Mouse (Mus musculus) layer of hippocampus, postnatal 10 days (tissue): ENCODE results near the gene Trit1. TPM values are rescaled to one million over a fixed set of nuclear protein-coding genes. Genes with fewer than 3 reads are reported as not detected.
"Not testable (repeated sequence)": the region's sequence is repeated elsewhere in the genome, so short reads cannot be mapped to it uniquely, and the experiment has no call there.

Experiments used
- DNase-seq, 2 experiments: peaks; one replicate each; pipeline ENCODE4 v3.0.0; 2021; ENCODE audit warnings: low spot score in 2 of 2
- total RNA-seq, 2 experiments: library from RNA; stranded (reverse); gene quantifications; 2 replicates each; pipeline ENCODE4 v1.2.3; 2021

Gene Trit1
- total RNA-seq, 2 experiments from 2014 or later, result 24.5 to 29.2 TPM

DNA sequence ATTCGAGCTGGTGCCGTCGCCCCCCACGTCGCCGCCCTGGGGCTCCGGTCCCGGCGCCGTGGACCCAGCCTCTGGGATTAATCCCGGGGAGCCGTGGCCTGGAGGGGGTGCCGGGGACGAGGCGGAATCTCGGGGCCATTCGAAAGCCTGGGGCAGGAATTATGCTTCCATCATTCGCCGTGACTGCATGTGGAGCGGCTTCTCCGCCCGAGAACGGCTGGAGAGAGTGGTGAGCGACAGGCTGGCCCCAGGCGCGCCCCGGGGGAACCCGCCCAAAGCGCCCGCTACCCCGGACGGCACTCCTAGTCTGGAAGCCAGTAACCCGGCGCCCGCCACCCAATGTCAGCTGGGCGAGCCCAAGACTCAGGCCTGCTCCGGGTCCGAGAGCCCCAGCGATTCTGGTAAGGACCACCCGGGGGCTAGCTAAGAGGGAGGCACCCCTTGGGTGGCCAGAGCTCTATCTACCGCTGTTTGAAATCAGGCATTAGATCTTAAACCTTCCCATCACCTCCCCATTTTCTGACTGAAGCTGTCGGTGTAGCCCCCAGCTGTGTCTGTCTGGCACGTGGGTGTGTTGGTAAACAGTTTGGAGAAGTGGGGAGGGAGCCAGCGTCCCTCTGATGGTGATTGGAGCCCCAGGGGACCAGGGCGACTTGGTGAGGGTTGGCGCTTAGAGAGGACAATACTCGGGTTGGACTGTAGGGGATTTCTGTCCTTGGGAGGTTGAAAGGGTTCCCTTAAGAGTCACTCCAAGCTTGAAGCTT lies 19.6 kb upstream of the Trit1 start:
- DNase-seq, result peak; percentile 62 to 64

DNA sequence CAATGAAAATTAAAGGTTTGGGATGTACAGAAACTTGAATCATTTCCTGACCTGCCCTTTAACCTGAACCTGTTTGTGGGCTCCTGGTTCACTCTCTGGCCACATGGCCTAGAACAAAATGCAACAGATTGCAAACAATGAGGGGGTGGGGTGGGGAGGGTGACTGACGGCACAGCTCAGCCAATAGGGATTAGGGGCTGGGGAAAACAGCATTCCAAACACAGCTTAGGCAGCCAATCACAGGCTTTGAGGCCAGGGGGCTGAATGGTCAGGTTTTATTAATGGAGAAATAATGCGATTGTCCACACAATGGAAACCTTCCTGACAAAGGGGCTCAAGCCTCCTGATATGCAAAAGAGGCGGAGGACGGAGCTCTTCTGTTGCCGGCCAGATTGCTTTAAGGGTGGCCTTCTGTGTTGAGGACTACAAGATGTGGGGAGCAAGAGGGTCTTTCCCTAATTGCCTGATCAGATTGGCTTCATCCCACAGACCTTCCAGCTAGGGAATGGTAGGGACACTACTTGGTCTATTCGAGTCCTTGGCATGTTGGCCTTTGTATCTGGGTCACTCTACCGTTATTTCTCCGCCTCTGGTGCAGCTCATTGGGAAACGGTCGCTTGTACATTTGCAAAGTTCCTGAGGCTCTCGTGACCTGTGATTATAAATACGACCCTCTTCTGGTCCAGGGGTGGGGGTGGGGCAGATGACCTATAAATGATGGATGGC lies 17.7 kb upstream of the Trit1 start:
- peak; percentile 52 to 67 for DNase-seq

DNA sequence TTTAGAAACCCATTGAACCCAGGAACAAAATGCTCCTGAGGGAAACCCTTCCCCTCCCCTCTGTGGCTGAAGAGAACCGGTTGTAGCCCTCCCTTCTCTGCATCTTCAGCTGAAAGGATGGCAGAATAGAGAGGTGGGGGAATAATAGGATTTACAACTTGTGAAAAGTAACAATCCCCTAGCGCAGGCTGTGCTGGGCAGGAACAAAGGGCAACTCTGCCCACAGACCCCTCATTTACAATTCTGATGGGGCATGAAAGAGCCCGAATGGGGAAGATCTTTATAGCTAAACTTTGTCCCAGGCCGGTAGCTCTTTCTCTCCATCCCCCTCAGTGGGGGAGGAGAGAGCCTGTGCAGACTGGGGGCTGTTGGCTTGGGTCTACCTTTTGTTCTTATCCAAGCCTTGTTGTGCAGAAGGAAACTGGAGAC lies 17.1 kb upstream of the Trit1 start:
- no peak for DNase-seq

DNA sequence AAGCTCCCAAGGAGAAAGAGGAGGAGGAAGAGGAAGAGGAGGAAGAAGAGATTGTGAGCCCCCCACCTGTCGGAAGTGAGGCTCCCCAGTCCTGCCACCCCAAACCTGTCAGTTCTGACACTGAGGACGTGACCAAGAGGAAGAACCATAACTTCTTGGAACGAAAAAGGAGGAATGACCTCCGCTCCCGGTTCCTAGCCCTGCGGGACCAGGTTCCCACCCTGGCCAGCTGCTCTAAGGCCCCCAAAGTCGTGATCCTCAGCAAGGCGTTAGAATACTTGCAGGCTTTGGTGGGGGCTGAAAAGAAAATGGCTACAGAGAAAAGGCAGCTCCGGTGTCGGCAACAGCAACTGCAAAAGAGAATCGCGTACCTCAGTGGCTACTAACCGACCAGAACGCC lies 16.3 kb upstream of the Trit1 start:
- peak in 1 of 2 experiments; percentile 13 for DNase-seq

DNA sequence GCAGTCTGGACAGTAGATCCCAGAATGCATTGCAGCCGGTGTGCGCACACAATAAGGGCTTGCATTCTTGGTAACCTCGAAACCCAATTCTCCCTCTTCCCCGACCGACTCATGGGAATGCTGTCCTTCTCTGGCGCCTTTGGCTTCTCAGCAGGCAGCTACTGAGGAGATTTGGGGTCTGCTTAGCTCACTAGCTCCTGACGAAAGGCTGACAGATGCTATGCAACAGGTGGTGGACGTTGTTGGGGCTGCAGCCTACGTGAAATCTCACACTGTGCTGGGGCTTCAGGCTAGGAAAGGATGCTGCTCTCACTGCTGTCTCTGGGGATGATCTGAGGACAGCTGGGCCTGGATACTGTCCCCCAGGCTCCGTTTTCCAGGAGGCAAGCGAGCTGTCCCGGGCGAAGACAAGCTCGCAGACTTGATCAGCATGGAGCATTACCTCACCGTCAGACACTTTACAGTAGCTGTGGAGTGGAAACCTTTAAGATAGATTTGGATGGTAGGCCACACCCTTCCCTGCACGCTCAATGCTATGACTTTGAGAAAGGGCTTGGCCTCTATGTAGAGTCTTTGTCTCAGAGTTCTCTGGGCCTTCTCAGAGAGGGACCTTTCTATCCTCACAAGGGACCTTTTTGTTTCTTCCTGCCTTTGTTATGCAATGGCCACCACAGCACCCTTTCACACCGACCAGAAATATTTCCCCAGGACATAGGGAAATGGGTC lies 15.6 kb upstream of the Trit1 start:
- no peak for DNase-seq

DNA sequence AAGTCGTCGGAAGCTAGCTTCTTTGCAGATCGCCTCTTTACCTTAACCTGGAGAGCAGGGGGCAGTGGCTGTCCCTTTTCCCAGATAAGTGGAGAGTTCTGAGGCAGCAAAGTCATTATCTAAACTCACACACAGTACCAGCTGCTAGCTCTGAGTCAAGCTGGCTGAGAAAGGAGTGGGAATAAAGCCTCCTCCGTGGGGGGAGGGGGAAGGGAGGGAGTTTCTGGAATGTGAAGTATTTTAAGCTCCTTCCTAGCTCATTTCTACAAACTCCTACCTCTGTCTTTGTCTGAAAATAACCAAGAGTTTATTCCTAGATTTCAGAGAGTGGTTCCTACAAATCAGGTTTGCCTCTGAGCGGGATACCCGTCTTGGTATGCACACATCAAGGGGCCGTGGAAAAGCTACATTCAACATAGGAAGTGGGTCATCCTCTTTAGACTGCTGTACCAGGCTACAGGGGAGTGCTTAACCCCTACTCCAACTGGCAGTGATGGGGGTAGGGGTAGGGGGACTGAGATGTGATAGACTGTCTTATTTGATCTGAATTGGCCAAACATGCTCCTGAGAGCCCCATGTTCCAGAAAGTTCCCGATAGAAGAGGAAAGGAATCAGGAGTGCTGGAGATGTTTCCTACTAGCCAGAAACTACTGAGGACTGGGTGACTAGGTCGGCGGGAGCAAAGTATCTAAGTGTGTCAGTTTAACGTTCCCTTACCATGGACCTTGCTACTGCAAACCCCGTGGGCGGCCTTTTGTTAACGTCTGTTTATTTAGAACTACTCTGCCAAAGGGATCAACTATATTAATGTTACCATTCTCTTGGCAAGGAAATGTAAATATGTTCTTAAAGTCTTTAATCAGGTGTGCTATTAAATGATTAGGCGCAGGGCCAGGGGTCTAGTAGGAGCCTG lies 11.1 kb upstream of the Trit1 start:
- DNase-seq, result peak in 1 of 2 experiments; percentile 46

DNA sequence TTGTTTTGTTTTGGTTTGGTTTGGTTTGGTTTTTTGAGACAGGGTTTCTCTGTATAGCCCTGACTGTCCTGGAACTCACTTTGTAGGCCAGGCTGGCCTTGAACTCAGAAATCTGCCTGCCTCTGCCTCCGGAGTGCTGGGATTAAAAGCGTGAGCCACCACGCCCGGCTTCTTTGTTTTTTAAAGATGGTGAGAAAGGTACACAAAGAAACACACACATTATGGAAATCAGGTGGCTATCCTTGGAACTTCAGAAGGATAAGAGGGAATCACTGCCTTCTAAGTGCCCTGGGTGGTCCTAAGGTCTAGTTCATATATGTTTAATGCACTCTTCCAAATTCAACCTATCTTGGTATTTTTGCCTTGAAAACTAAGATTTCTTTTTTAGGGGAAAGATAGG lies 3.9 kb upstream of the Trit1 start:
- not testable (repeated sequence) for DNase-seq

DNA sequence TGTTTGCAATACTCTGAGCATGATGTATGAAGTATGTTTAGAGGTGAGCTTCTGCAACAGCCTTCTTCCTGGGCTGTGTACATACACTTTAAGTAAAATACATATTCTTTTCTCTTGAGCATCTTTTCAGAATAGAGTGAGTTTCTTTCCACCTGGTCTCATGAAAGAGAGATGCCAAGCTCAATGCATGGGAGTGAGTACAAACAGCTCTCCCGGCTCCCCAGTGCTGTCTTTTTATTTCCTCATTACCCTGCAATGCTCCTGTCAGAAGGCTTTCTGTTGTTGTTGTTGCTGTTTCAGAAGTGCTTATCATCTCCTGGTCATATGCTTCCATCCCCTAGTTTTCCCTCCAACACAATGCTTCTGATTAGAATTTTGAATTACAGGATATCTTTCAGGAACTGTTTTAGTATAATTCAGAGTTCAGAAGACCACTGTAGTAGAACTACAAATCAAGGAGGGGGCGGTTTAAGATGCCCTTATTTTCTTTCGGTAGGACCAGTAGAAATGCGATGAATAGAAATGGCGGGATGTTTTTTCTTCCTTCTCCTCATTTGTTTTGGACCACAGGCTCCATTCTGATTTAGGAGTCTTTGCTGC lies 3.0 kb upstream of the Trit1 start:
- no peak for DNase-seq

DNA sequence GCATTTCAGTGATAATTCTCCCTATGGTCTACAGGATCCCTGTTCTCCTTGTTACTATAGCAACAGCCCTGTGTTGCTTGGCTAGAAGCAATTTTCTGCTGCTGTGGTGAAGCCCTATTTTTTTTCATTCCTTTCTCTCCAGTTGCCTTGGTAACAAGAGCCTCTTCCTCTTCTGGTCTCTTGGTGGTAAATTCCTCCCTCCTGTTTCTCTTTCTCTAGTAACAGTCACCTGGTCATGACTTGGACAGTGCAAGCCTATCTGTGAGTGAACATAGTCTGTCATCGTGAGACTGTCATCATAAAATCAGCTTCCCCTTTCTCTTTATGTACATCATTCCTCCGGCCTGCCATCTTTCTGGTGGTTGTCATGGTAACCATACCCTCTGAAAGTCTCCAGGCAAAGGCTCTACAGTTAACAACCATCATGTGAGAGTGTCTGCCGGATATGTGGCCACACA lies 2.4 kb upstream of the Trit1 start:
- DNase-seq, result no peak

DNA sequence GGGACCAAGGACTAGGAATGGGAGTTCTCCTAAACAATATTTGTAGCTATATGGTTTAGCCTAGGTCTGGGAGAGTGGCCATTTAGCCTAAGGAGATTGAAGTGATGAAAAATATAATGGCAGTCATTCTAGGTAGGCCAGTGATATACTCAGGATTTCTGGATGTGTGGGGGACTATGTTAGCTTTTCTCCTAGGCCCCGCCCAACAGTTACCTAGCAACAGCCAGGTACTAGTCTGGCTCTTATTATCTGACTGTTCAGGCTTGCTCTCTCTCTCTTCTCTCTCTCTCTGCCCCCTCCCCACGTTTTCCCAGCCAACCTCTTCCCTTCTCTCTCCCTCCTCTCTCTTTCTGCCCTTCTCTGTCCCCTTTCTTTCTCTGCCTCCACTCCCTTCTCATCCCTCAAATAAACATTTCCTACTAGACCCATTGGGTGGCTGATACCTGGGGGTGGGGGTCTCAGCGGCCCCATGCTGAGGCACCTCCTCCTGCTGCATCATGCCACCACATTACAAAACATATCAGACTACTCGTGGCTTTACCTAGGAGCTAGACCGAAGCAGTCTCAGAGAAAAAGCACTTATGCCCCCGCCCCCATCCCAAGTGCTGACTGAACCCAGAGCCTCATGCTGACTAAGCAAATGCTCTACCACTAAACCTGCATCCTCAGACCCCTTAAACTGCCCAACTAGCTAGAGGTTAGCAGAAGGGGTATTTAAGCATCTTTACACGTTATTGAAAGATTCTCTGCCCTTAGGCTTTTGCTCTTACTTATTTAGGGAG lies 1.7 kb upstream of the Trit1 start:
- DNase-seq, result no peak

DNA sequence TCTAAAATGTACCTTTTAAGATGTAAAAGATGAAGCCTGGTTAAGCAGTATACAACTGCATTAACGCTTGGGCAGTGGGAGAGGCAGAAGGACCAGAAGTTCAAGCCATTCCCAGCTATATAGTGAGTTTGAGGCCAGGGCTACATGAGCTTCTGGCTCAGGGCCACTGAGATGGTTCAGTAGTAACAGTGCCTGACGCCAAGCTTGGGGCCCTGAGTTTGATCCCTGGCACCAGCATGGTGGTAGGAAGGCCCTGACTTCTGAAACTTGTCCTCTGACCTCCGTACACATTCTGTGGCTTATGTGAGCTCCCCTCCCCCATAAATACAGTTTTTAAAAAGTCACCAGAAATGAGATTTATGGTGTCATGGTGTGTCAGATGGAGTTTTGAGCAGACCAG lies 5.2 kb downstream of the Trit1 start:
- no peak for DNase-seq

DNA sequence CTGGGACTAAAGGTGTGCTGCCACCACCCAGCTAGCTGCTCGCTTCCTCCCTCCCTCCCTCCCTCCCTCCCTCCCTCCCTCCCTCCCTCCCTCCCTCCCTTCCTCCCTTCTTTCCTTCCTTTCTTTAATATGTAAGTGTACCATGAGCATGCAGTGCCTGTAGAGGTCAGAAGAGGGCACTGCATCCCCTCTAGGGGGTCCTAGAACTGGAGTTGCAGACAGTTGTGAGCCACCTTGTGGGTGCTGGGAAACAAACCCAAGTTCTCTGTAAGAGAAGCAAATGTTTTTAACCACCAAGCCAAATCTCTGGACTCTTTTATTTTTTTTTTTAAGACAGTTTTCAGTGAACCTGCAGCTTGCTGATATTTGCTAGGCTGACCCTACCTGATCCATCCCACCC lies 6.5 kb downstream of the Trit1 start:
- DNase-seq, result no peak

DNA sequence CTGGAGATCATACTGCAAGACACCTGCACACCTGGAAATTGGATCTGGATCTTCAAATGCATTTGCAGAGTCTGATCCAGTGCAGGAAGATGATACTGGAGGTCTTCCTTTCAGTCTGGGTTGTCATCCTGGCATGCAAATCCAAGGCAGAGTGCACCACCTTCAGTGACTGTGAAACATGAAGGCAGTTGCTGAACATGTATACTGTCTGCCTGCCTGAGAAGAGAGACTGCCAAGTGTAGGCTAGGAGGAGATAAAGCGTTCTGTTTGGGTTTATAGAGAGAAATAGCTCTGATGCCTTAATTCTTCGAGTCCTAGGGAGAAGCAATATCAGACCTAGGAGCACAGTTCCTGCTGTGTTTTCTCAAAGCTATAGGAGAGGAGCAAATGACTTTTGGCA lies 9.0 kb downstream of the Trit1 start:
- no peak for DNase-seq

DNA sequence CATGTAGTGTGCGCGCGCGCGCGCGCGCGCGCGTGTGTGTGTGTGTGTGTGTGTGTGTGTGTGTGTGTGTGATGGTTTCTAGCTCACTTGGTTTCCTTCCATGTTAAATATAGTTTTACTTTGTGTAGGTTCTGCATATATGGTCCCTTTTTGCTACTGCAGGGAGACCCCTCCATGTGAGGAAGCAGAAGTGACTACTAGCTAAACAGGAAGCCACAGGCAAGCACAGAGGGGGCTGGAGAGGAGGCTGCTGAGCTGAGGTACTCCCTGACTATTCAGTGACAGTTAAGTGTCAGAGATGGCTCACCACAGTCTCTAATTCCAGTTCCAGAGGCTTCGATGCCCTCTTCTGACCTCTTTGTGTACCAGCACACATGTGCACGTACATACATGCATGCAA lies 9.8 kb downstream of the Trit1 start:
- no peak for DNase-seq

DNA sequence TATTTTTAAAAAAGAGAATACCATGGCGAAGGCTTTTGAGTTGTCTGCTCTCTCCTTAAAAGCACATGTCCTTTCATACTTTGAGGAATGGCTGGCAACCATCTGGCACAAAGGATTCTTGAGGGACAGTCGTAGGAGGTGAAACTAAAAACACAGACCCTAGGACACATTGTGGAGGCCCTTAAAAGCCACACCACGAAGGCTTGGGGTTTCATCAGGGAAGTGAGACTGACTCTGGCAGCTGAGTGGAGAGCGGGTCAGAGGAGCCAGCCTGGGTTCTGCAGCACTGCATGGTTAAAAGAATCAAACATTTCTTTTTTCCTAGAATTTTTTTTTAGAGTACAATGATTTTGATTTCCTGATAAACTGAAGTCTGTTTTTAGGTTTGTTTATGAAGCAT lies 10.2 kb downstream of the Trit1 start:
- DNase-seq, result no peak

DNA sequence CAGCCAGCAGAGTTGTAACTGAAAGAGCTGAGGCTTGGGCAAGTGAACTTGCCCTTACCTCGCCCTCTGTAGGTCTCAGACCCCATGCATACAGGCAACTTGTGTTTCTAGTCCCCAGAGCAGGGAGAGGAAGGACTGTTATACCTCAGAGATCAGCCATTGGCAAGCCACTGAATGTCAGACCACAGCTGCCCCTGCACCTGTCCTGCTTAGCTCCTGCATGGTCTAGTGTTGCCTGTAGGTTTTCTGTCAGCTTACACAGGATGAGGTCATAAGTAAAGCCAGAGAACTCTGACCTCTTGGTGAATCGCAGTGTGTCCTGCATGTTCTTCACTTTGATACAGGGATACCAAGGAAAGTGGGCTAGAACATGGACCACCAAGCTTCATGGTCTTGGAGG lies 18.4 kb downstream of the Trit1 start:
- DNase-seq, result no peak

DNA sequence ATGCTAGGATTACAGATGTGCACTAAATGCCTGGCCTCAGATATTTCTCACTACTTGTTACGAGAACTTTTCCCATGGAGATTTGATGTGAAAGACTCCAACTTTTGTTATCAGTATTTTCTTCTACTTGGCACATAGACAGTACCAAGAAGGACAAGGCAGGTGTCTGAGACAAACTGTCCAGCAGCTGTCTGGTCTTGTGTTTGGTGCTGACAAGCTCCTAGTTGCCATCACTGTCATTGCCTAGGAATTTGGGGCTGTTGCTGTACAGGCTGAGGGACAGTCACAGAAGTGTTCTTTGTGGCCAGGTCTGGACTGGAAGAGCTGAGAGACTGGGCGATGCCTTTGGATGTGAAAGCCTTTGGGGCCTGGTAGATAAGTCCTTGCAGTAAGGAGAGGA lies 19.2 kb downstream of the Trit1 start:
- no peak for DNase-seq

DNA sequence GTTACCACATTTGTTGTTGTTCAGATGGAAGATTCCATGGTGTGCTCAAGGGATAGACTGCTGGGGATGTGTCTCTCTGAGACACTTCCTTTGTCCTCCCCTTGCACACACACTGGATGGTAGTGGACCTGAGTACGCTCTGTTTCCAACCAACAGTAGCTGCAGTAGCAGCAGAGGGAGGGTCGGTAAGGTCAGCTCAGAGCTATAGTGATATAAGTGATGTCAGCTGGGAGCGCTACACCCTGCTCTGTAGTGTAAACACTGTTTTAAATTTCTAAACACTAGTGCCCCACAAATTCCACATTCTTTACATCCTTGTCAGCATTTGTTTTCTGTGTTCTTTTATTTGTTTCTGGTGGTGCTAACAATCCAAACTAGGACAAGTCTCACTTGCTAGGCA lies 20.3 kb downstream of the Trit1 start:
- no peak for DNase-seq

DNA sequence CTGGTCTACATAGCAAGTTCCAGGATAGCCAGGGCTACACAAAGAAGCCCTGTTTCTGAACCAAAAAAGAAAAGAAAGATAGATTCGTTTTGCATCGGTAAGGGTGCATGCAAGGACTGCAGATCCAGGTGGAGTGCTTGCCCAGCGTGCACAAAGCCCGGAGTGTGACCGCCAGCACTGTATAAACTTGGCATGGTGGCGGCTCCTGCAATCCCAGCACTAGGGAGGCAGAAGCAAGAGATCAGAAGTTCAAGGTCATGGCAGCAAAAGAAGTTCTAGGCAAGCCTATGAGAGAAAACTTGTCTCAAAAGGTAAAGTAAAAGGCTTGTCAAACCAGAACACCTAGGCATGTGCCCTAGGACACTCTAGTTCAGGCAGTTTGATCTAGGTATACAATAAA lies 24.7 kb downstream of the Trit1 start:
- DNase-seq, result no peak

DNA sequence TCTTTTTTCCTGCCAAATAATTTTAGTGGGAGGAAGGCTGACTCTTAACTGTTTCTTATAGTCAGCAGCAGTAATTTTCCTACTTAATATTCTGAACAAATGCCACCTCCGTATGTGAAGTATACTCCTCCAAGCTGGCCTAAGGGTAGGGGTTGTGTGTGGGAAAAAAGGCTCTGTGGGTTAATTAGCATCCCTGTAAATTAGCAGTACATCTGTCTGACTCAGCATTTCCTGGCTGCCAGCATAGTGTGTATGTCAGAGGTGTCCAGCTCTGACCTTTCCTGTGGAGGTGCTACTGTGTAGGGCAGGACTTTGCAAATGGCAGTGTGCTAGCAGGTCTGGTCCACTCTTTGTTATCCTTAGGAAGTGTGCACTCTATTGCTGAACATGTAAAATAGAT lies 27.5 kb downstream of the Trit1 start:
- no peak for DNase-seq
